Mouse (Mus musculus) lung, embryonic 16.5 days (tissue): ENCODE results near the gene Adgrl3. TPM values are rescaled to one million over a fixed set of nuclear protein-coding genes. Genes with fewer than 3 reads are reported as not detected.

ENCODE experiments used
- ATAC-seq: fragments of 200-750 bp; cut with Nextera tagmentation; 2 replicates; pipeline ENCODE4 v1.8.0; 2017; ENCODE audit warnings: low read depth, mild to moderate bottlenecking, moderate library complexity
- H3K27ac ChIP-seq: fragments of 300-500 bp; sonication (generic); 2 replicates; pipeline ENCODE4 v1.5.1; 2014; ENCODE audit warnings: mild to moderate bottlenecking, control low read depth, low read length
- H3K27me3 ChIP-seq: fragments of 300-500 bp; sonication (generic); 2 replicates; pipeline ENCODE4 v1.6.1; 2014; ENCODE audit warnings: low read depth, low read length, mixed read lengths; ENCODE audit not compliant: control insufficient read depth, insufficient read depth
- H3K36me3 ChIP-seq: fragments of 300-500 bp; sonication (generic); 2 replicates; pipeline ENCODE4 v1.6.1; 2014; ENCODE audit warnings: low read length; ENCODE audit not compliant: control insufficient read depth, insufficient read depth
- H3K4me1 ChIP-seq: fragments of 300-500 bp; sonication (generic); replicated peaks from 2 replicates; pipeline ENCODE4 v1.6.1; 2014; ENCODE audit warnings: low read length, mixed read lengths; ENCODE audit not compliant: control insufficient read depth, insufficient read depth
- H3K4me2 ChIP-seq: fragments of 300-500 bp; sonication (generic); 2 replicates; pipeline ENCODE4 v1.6.1; 2014; ENCODE audit warnings: low read depth, low read length, control low read depth
- H3K4me3 ChIP-seq: fragments of 300-500 bp; sonication (generic); 2 replicates; pipeline ENCODE4 v1.5.1; 2014; ENCODE audit warnings: mild to moderate bottlenecking, low read length, control low read depth
- H3K9ac ChIP-seq: fragments of 300-500 bp; sonication (generic); 2 replicates; pipeline ENCODE4 v1.6.1; 2014; ENCODE audit warnings: low read length, control low read depth
- H3K9me3 ChIP-seq: fragments of 300-500 bp; sonication (generic); 2 replicates; pipeline ENCODE4 v1.6.1; 2016; ENCODE audit warnings: low read length; ENCODE audit not compliant: control insufficient read depth
- WGBS: fragments of 180-500 bp; shearing (Covaris S2); extraction: QIAGEN DNeasy Blood & Tissue Kit; methylation state at CpG from one replicate; pipeline ENCODE4 v1.1.7; 2014; 5-methylcytosine and 5-hydroxymethylcytosine counted together
- polyA plus RNA-seq: library from polyadenylated mRNA; unstranded; fragments of >200 nt; fragmentation: Nextera tagmentation; extraction: Ambion mirVana; gene quantifications from 2 replicates; pipeline ENCODE4 v1.2.1, GENCODE M21; 2015

Adgrl3 gene
- polyA plus RNA-seq, 1 experiment from 2014 or later: 13.8 TPM

DNA sequence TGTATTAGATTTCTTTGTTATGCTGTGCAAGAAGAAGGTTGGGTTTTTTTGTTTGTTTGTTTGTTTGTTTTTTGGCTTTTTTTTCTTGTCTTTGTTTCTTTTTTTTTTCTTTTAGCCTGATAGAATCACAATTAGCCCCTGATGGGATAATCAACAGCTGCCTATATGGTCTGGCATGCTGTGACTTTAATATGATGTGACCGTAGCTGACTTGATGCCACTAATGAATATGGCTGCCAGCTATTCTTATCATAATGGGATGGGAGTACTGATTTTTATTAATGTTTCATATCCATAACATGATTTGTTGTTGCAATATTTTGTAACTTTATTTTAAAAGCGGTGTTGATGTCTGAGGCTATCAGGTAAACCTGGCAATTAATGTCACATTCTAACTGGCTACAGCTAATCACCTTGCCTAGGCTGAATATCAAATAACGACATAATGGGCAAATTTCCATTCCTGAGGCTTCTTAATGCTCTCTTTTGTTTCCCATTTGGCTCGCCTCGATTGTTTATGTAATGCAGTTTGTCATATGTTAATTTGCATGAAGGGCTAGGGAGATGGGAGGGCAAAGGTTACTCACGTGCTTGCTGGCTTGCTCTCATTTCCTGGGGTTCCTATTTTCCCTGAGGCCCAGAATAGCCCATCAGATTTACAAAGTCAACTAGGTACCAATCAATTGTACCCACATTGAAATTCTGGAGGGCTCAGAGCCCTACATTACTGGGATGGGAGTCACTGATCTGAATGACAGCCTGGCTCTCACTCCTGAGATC lies 641.9 kb downstream of the Adgrl3 start:
- no peak overlapping the region for H3K9ac ChIP-seq
- no peaks in the 10 kb centered on the region for H3K36me3 ChIP-seq
- H3K9me3 ChIP-seq: no peaks in the 10 kb centered on the region
- ATAC-seq: no peak
- H3K27ac ChIP-seq: no peak overlapping the region
- H3K4me1 ChIP-seq: no peaks in the 10 kb centered on the region
- H3K27me3 ChIP-seq: no peaks in the 10 kb centered on the region
- no peak overlapping the region for H3K4me3 ChIP-seq
- 55% methylated on average over 6 of the region's 6 CpGs for WGBS
- H3K4me2 ChIP-seq: no peak overlapping the region

DNA sequence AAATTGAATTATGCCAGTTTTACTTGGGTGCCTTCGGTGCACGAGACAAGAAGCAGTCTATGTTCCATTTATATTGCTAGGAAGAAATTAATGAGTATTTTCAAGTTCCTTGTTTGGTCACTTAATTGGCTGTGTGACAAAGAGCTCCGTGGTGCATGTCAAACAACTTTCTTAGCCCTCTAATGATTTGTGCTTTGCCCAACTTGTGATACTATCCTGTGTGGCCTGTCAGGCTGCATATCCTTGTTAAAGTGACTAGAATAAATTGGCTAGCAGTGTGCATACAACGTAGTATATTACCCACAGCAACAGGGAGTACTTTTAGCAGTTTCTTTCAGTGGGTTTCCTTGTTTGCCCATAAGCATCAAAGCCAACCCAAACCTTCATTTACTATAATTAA lies 651.1 kb downstream of the Adgrl3 start:
- H3K9ac ChIP-seq: no peak overlapping the region
- 0 out of 2 replicates have a peak, but pooled peaks cover 3% of the 10 kb centered on the region for H3K4me1 ChIP-seq
- H3K27me3 ChIP-seq: no peaks in the 10 kb centered on the region
- H3K27ac ChIP-seq: no peak overlapping the region
- ATAC-seq: no peak
- no peaks in the 10 kb centered on the region for H3K9me3 ChIP-seq
- no peak overlapping the region for H3K4me3 ChIP-seq
- H3K4me2 ChIP-seq: no peak overlapping the region
- WGBS: 56% methylated on average over 4 of the region's 4 CpGs
- H3K36me3 ChIP-seq: no peaks in the 10 kb centered on the region

DNA sequence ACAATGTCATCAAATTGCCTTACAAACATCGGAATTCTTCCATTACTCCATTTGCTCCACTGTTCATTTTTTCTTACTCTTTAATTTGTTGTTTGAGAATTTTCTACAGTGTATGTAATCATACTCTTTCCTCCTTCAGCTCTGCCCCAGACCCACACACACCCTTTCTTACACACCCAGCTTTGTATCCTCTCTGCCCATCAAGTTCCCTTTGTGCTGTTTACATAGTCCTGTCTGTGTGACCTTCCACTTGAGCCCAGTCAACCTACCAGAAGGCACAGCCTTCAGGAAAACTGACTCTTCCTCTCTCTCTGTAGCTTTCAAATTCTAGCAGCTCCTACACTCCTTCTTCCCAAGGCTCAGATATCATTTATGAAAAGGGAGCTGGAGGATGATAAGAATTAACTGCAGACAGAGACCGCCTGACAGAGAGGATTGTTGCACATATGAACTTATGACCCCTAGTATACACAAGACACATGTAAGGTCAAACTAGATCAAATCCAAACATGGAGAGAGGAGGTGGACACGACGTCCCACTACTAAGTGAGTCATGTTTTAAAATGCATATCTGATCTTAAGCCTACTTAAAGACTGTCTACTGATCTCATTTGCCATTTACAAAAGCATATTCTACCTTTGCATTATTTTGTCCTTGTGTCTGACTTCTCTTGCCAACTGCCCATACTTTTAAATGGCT lies 654.5 kb downstream of the Adgrl3 start:
- H3K4me3 ChIP-seq: no peak overlapping the region
- no peaks in the 10 kb centered on the region for H3K9me3 ChIP-seq
- WGBS: 43% methylated on average over 4 of the region's 4 CpGs
- H3K4me2 ChIP-seq: no peak overlapping the region
- H3K27ac ChIP-seq: no peak overlapping the region; the same call in 1 of the 2 replicates
- ATAC-seq: no peak
- no peaks in the 10 kb centered on the region for H3K36me3 ChIP-seq
- no peaks in the 10 kb centered on the region for H3K27me3 ChIP-seq
- H3K4me1 ChIP-seq: 0 out of 2 replicates have a peak, but pooled peaks cover 3% of the 10 kb centered on the region
- no peak overlapping the region for H3K9ac ChIP-seq

DNA sequence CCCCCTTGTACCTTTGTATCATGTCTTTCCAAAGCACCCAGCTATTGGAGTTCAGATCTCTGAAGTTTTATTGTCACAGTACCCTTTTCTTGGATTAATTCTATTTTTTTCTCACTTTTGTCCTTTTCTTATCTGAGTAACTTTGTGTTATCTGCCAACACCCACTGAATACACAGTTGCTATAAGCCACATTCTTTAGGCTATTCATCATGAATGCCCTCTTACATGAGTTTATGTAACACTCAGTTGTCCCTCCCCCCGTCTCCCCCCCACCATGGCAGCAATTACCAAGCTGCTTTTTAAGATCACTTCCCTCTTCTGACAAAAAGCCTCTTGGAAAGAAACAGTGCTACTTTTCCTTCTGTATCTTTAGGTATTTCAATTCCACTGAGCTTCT lies 655.0 kb downstream of the Adgrl3 start:
- Histone ChIP-seq H3K9ac (no peak overlapping the region), H3K27me3 (no peaks in the 10 kb centered on the region), H3K27ac (no peak overlapping the region; the same call in 1 of the 2 replicates), H3K4me1 (0 out of 2 replicates have a peak, but pooled peaks cover 3% of the 10 kb centered on the region), H3K36me3 (no peaks in the 10 kb centered on the region), H3K9me3 (no peaks in the 10 kb centered on the region), H3K4me3 (no peak overlapping the region), H3K4me2 (no peak overlapping the region)
- ATAC-seq: peak; percentile 51; the same call in 1 of the 2 replicates
- 17% methylated on average over 1 of the region's 1 CpGs for WGBS

- H3K4me1 ChIP-seq: 0 out of 2 replicates have a peak, but pooled peaks cover 3% of the 10 kb centered on the region
- no peaks in the 10 kb centered on the region for H3K27me3 ChIP-seq
- no peak overlapping the region for H3K9ac ChIP-seq
- no peak for ATAC-seq
- H3K4me3 ChIP-seq: no peak overlapping the region
- no peak overlapping the region for H3K4me2 ChIP-seq
- 81% methylated on average over 1 of the region's 1 CpGs for WGBS
- H3K36me3 ChIP-seq: no peaks in the 10 kb centered on the region
- H3K27ac ChIP-seq: no peak overlapping the region
- H3K9me3 ChIP-seq: no peaks in the 10 kb centered on the region
Measured at GRCm38 (mm10) chr5:81676896-81677295, 657.0 kb downstream of the Adgrl3 start.

DNA sequence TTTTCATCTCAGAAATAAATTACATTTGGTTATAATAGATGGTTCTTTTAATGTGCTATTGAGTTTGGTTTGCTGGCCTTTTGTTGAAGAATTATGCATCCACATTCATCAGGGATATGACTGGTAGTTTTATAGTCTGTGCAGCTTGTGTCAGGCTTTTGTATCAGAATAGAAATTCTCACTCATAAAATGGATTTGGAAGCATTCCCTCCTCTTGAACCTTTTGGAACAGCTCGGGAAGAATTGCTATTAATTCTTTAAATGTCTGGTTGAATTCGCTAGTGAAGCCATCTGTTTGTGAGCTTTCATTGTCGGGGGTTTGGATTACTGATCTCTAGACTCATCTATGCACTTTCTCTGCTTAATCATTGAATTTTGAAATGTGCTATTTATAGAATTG lies 666.3 kb downstream of the Adgrl3 start:
- no peak overlapping the region for H3K9ac ChIP-seq
- WGBS: 66% methylated on average over 3 of the region's 3 CpGs
- H3K27ac ChIP-seq: no peak overlapping the region
- no peak overlapping the region for H3K4me2 ChIP-seq
- H3K27me3 ChIP-seq: no peaks in the 10 kb centered on the region
- no peaks in the 10 kb centered on the region for H3K9me3 ChIP-seq
- no peak for ATAC-seq
- H3K4me3 ChIP-seq: no peak overlapping the region
- no peaks in the 10 kb centered on the region for H3K36me3 ChIP-seq
- no peaks in the 10 kb centered on the region for H3K4me1 ChIP-seq

DNA sequence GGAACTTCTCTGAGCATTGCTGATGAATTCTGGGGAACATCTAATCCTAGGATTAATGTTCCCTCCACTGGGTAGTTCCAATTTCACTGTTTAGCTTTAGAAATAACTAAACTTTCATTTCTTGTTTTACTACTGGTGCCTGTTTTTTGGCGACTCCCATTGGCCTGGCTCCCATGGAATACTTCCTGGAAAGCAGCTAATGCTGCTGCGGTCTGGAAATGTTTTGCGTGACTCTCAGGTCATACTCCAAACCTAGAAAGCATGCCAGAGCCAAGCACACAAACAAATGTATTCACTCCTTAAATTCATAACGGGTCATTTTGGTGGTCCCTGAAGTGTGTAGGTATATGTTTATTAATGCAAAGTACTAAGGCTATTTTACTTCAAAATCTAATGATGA lies 666.9 kb downstream of the Adgrl3 start:
- Histone ChIP-seq H3K4me3 (no peak overlapping the region), H3K4me1 (no peaks in the 10 kb centered on the region), H3K4me2 (no peak overlapping the region), H3K9me3 (no peaks in the 10 kb centered on the region), H3K27me3 (no peaks in the 10 kb centered on the region), H3K27ac (no peak overlapping the region), H3K9ac (no peak overlapping the region), H3K36me3 (no peaks in the 10 kb centered on the region)
- no peak for ATAC-seq
- WGBS: 68% methylated on average over 4 of the region's 4 CpGs

- no peak overlapping the region for H3K4me3 ChIP-seq
- no peaks in the 10 kb centered on the region for H3K36me3 ChIP-seq
- no peak for ATAC-seq
- no peaks in the 10 kb centered on the region for H3K27me3 ChIP-seq
- no peaks in the 10 kb centered on the region for H3K4me1 ChIP-seq
- H3K4me2 ChIP-seq: no peak overlapping the region
- 41% methylated on average over 3 of the region's 3 CpGs for WGBS
- no peaks in the 10 kb centered on the region for H3K9me3 ChIP-seq
- no peak overlapping the region for H3K27ac ChIP-seq
- H3K9ac ChIP-seq: no peak overlapping the region
Measured at GRCm38 (mm10) chr5:81729620-81730019, 709.7 kb downstream of the Adgrl3 start.

DNA sequence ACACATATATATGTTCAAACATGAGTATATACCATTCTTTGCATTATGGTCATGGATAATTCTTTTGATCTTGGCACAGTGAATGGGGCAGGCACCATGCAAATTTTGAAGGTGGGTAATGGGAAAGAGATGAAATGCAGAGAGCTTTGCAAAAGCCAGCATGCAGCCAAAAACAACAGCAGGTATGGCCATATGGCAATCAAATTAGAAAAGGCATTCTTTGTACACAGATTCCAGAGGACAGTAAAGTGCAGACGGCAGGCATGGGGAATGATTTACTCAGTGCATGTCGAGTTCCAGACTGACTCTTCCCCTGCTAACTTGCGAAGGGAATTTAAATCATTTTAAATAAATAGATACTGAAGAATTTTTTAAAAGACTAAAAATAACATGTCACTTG lies 716.1 kb downstream of the Adgrl3 start:
- H3K36me3 ChIP-seq: no peaks in the 10 kb centered on the region
- H3K9ac ChIP-seq: no peak overlapping the region
- WGBS: 56% methylated on average over 3 of the region's 3 CpGs
- H3K27ac ChIP-seq: no peak overlapping the region
- H3K4me1 ChIP-seq: no peaks in the 10 kb centered on the region
- no peak overlapping the region for H3K4me3 ChIP-seq
- H3K27me3 ChIP-seq: no peaks in the 10 kb centered on the region
- no peak for ATAC-seq
- no peaks in the 10 kb centered on the region for H3K9me3 ChIP-seq
- no peak overlapping the region for H3K4me2 ChIP-seq
